Mouse (Mus musculus) cortical plate, adult 2 months (tissue): Measurements from ENCODE around the gene Itga5.

Source experiments
- CTCF ChIP-seq: fragments of 200-500 bp; IDR thresholded peaks from 2 replicates; pipeline ENCODE4 v1.5.1; 2011; ENCODE audit warnings: mild to moderate bottlenecking, control low read depth, low read length; ENCODE audit not compliant: insufficient read depth; ENCODE audit errors: extremely low read depth
- POLR2A ChIP-seq: fragments of 200-500 bp; IDR thresholded peaks from 2 replicates; pipeline ENCODE4 v1.6.1; 2011; ENCODE audit warnings: mild to moderate bottlenecking, low read length, control low read depth; ENCODE audit not compliant: insufficient read depth; ENCODE audit errors: extremely low read depth

DNA sequence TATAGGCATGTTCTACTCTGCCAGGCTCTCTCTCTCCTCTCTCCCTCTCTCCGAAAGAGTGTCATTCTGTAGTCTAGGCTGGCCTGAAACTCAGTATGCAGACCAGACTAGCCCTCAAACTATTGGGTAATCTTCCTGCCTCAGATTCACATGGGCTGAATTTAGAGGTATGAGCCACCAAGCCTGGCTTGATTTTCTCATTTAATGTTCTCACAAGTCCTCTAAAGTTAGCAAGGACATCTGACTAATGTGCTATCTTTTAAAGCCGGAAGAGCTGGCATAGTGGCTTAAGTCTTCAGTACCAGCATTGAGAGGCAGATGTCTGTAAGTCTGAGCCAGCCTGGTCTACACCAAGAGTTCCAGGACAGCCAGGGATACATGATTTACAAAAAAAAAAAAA lies 15.5 kb upstream of the Itga5 start:
- TF ChIP-seq POLR2A (no peak), CTCF (no peak)
